Mouse (Mus musculus): ENCODE data around the gene Hdac7.

Hdac7 gene

DNA sequence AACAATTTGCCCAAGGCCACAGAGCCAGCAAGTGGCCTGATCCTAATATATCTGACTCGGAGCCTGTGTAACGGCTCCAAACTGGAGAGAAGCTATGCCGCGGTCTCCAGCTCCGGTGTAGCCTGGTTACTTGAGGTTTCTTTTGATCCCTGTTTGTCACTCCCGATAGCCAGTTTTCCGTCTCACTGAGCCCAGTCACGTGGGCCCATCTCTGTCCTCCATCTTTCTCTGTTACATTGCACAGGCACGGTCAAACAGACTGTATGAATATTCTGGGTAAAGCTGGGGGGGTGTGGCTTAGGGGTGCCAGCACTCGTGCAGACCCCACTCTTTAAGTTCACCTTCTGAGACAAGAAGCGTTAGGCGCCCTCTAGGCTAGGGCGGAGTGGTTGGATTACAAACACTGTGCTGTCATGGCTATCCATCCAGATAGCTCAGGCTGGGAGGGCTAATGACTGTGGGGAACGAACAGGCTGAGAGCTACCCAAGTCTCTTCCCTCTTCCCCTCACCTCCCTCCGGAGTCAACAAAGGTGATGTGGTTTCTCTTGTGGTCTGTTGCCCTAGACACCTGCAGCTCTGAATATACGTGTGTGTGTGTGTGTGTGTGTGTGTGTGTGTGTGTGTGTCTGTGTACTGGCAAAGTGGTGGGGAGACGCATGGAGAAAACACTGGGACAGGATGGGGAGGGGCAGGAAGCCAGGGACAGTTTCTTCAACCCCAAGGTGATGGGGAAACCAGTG, 8.0 kb downstream of the Hdac7 start:
- Histone ChIP-seq H3K4me1 (replicated peaks; ENCODE audit: low read depth, low read length) (peaks cover 52% of the 10 kb centered on the region), H3K9me3 (ENCODE audit: low read length) (peaks cover 5% of the 10 kb centered on the region; the same call in 1 of the 2 replicates), H3K4me3 (replicated peaks; ENCODE audit: low read length) (no peak overlapping the region), H3K27me3 (ENCODE audit: insufficient read depth, low read length) (peaks cover 41% of the 10 kb centered on the region), H3K36me3 (ENCODE audit: insufficient read depth, low read length) (no peaks in the 10 kb centered on the region)
- TF ChIP-seq CTCF (conservative IDR thresholded peaks at IDR 0.05; ENCODE audit: low read length) (no peak), POU5F1 (IDR thresholded peaks at IDR 0.05; ENCODE audit: borderline replicate concordance, low read length) (no peak), NANOG (IDR thresholded peaks at IDR 0.05; ENCODE audit: borderline replicate concordance, low read length) (no peak)

DNA sequence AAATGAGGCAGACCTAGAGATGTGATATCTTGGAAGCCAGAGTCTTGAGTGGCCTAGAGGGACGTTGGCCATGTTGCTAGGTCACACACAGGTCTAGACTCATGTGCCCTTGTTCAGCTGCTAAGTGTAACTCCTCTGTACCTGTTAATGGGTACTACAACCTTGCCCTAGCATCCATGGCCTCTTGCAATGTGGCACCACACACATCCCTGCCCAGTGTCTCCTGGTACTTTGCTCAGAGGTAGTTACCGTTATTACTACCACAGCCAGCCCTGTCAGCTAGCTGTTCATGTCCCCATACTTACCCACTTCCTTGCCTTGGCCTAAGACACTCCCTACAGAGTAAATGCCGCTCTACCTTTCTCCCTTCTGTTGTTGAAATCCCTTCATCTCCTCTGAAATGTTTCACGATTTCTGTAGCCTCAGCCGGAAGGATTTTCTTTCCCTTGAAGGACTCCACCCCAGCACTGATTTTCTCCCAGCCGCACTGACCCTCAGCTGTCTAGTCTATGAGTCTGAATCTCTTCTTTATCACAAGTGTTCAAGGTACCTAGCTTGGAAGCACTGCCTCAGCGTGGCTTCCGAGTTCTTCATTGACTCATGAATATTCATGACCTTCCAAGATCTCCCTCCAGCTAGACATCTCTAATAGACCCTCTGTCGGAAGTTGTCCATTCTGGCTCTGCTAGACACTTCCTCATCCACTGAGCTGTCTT, 11.4 kb downstream of the Hdac7 start:
- H3K36me3 ChIP-seq (ENCODE audit: insufficient read depth, low read length) = no peaks in the 10 kb centered on the region
- no peak overlapping the region for H3K4me3 ChIP-seq (replicated peaks; ENCODE audit: low read length)
- H3K27me3 ChIP-seq (ENCODE audit: insufficient read depth, low read length) = peaks cover 71% of the 10 kb centered on the region
- H3K4me1 ChIP-seq (replicated peaks; ENCODE audit: low read depth, low read length) = peaks cover 61% of the 10 kb centered on the region
- no peak for TF ChIP-seq POU5F1 (IDR thresholded peaks at IDR 0.05; ENCODE audit: borderline replicate concordance, low read length)
- TF ChIP-seq CTCF (conservative IDR thresholded peaks at IDR 0.05; ENCODE audit: low read length) = no peak
- TF ChIP-seq NANOG (IDR thresholded peaks at IDR 0.05; ENCODE audit: borderline replicate concordance, low read length) = no peak
- H3K9me3 ChIP-seq (ENCODE audit: low read length) = no peaks in the 10 kb centered on the region

DNA sequence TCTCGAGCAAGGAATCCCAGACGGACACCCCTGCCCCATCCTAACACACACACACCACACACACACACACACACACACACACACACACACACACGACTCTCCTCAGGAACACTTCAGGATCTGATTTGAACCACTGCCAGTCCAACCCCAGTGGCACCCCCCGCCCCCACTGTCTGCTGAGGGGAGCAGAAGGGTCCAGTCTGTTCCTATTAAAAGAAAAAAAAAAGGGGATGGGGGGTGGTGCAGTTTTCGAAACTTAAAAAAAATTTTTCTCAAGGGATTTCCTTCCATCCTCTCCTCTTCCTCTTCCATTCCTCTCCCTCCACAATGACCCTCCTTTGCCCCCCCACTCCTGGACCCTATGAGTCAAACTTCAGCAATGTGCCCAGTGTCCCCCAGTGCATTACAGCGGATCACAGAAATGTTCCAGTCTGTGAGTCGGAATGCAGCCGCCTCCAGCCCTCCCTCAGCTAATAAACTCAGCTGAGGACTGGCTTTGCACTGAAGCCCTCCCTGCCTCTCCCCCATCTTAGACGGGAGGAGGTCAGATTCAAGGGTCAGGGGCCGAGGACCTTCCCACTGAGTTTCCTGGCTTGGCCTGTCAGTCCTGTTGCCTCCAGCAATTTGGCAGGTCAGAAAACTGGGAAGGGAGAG, 12.2 kb downstream of the Hdac7 start:
- no peaks in the 10 kb centered on the region for H3K9me3 ChIP-seq (ENCODE audit: low read length)
- peaks cover 70% of the 10 kb centered on the region for H3K27me3 ChIP-seq (ENCODE audit: insufficient read depth, low read length)
- peaks cover 54% of the 10 kb centered on the region for H3K4me1 ChIP-seq (replicated peaks; ENCODE audit: low read depth, low read length)
- no peaks in the 10 kb centered on the region for H3K36me3 ChIP-seq (ENCODE audit: insufficient read depth, low read length)
- peak overlapping the region; percentile 78 for H3K4me3 ChIP-seq (replicated peaks; ENCODE audit: low read length)
- TF ChIP-seq CTCF (conservative IDR thresholded peaks at IDR 0.05; ENCODE audit: low read length) = no peak
- TF ChIP-seq POU5F1 (IDR thresholded peaks at IDR 0.05; ENCODE audit: borderline replicate concordance, low read length) = no peak
- no peak for TF ChIP-seq NANOG (IDR thresholded peaks at IDR 0.05; ENCODE audit: borderline replicate concordance, low read length)

DNA sequence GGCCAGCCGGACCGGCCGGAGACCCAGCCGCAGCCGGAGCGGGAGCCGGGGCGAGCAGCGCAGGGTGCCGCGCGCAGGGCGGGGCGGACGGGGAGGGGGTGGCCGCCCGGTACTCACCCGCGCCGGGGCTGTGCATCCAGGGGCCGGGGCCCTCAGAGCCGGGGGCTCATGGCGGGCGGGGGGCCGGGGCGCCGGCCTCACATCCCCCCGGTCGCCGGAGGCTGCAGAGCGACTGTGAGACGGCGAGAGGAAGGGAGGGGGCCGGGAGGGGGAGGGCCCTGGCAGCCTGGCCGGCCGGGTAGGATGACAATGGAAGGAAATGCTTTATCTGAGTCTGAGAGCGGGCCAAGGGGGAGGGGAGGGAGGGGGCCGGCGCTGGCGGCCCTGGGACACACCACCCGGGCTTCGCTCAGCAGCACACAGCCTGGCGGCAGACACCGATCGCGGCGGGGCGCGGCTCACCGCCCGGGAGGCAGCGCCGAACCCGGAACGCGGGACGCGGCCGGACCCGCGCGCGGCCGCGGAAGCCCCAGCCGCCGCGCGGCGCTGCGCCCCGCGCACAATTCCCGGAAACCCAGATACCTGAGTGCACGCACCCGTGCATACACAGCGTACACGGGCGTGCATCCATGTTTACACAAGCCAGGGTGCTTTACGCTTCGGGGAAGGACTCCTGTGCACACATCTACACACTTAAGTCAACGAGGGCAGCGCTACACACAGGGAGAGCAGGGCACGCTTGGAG, 12.9 kb downstream of the Hdac7 start:
- peak overlapping the region; percentile 78 for H3K4me3 ChIP-seq (replicated peaks; ENCODE audit: low read length)
- no peaks in the 10 kb centered on the region for H3K36me3 ChIP-seq (ENCODE audit: insufficient read depth, low read length)
- H3K9me3 ChIP-seq (ENCODE audit: low read length) = no peaks in the 10 kb centered on the region
- TF ChIP-seq NANOG (IDR thresholded peaks at IDR 0.05; ENCODE audit: borderline replicate concordance, low read length) (no peak), CTCF (conservative IDR thresholded peaks at IDR 0.05; ENCODE audit: low read length) (no peak), POU5F1 (IDR thresholded peaks at IDR 0.05; ENCODE audit: borderline replicate concordance, low read length) (no peak)
- H3K4me1 ChIP-seq (replicated peaks; ENCODE audit: low read depth, low read length) = peaks cover 50% of the 10 kb centered on the region
- peaks cover 76% of the 10 kb centered on the region for H3K27me3 ChIP-seq (ENCODE audit: insufficient read depth, low read length)

DNA sequence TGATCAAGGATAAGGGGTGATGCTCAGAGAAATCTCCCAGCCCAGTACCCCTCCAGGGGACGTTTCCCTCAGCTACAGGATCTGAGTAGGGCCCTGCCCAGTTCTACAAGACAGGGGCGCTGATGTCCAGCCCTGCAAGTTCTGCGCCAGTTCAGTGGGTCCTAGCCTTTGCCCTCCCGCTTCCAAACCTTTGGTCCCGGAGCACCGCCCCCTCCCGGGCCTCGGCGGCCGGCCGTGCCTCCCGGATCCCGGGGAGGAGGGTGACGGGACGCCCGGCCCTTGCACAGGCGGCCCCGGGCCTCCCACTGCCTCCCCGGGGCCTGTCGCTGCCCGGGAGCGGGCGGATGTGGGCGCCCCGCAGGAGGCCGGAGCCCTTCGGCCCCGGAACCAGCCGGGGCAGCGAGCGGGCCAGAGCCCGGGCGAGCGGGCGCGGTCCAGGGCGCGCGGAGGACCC, 13.5 kb downstream of the Hdac7 start:
- TF ChIP-seq NANOG (IDR thresholded peaks at IDR 0.05; ENCODE audit: borderline replicate concordance, low read length) = no peak
- TF ChIP-seq POU5F1 (IDR thresholded peaks at IDR 0.05; ENCODE audit: borderline replicate concordance, low read length) = no peak
- TF ChIP-seq CTCF (conservative IDR thresholded peaks at IDR 0.05; ENCODE audit: low read length) = no peak
- H3K27me3 ChIP-seq (ENCODE audit: insufficient read depth, low read length) = peaks cover 82% of the 10 kb centered on the region
- peak overlapping the region; percentile 78 for H3K4me3 ChIP-seq (replicated peaks; ENCODE audit: low read length)
- H3K36me3 ChIP-seq (ENCODE audit: insufficient read depth, low read length) = no peaks in the 10 kb centered on the region
- peaks cover 51% of the 10 kb centered on the region for H3K4me1 ChIP-seq (replicated peaks; ENCODE audit: low read depth, low read length)
- no peaks in the 10 kb centered on the region for H3K9me3 ChIP-seq (ENCODE audit: low read length)

DNA sequence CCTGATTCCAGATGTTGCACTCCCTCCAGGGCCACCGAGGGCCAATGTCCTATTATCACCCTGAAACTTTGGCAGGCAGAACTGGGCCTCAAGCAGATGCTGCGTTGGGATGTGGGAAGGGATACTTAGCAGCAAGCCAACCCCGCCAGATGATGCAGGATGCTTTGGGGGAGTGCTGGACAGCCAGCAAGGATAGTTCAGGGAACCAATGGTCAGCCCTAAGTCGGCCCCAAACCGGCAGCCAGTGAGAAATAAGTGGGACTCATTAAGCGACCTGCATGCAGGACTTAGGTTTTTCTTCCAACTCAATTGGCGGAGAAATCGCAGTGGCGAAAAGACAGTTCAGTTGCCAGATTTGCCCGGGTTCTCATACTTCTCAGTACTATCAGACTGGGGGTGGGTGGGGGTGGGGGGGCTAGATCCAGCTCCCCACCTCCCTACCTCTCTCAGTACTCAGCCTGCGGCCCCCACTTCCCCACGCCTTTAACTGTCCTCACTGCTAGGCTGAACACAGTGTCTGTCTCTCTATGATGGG, 14.0 kb downstream of the Hdac7 start:
- Histone ChIP-seq H3K36me3 (ENCODE audit: insufficient read depth, low read length) (no peaks in the 10 kb centered on the region), H3K4me3 (replicated peaks; ENCODE audit: low read length) (peak overlapping the region; percentile 78), H3K9me3 (ENCODE audit: low read length) (no peaks in the 10 kb centered on the region), H3K4me1 (replicated peaks; ENCODE audit: low read depth, low read length) (peaks cover 56% of the 10 kb centered on the region), H3K27me3 (ENCODE audit: insufficient read depth, low read length) (peaks cover 87% of the 10 kb centered on the region)
- TF ChIP-seq CTCF (conservative IDR thresholded peaks at IDR 0.05; ENCODE audit: low read length) (no peak), NANOG (IDR thresholded peaks at IDR 0.05; ENCODE audit: borderline replicate concordance, low read length) (no peak), POU5F1 (IDR thresholded peaks at IDR 0.05; ENCODE audit: borderline replicate concordance, low read length) (no peak)

DNA sequence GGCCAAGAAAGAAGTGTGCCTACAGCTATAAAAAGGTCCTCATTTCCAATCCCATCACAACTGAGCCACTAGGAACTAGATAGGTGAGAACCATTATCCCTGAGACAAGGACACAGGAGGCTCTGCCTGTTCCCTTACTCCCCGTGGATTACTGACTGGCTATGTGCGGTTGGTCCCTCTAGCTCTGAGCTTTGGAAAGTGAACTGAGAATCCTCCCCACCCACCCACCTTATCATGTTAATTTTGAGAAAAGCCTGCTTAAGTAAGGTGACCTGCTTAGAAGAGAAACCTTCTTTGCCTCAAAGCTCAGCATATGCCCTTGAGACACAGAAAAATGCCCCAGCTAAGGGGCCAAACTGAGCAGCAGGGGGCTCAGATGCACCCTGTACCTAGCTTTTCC, 14.9 kb downstream of the Hdac7 start:
- Histone ChIP-seq H3K27me3 (ENCODE audit: insufficient read depth, low read length) (peaks cover 88% of the 10 kb centered on the region), H3K9me3 (ENCODE audit: low read length) (no peaks in the 10 kb centered on the region), H3K4me3 (replicated peaks; ENCODE audit: low read length) (no peak overlapping the region), H3K4me1 (replicated peaks; ENCODE audit: low read depth, low read length) (peaks cover 62% of the 10 kb centered on the region), H3K36me3 (ENCODE audit: insufficient read depth, low read length) (no peaks in the 10 kb centered on the region)
- TF ChIP-seq NANOG (IDR thresholded peaks at IDR 0.05; ENCODE audit: borderline replicate concordance, low read length) (no peak), CTCF (conservative IDR thresholded peaks at IDR 0.05; ENCODE audit: low read length) (no peak), POU5F1 (IDR thresholded peaks at IDR 0.05; ENCODE audit: borderline replicate concordance, low read length) (no peak)

Data from E14TG2a.4 (cell line).